Mouse (Mus musculus) hindbrain, embryonic 13.5 days (tissue): Measurements from ENCODE around the gene Mcm3ap. TPM values are rescaled to one million over a fixed set of nuclear protein-coding genes. Genes with fewer than 3 reads are reported as not detected.
A peak's percentile ranks its signal among the peaks of the same experiment; 100 is the strongest.

Experiments
- ATAC-seq: fragments of 200-750 bp; cut with Nextera tagmentation; 2 replicates; pipeline ENCODE4 v1.8.0; 2017; ENCODE audit warnings: moderate TSS enrichment; ENCODE audit not compliant: low FRiP score
- H3K27ac ChIP-seq: fragments of 300-500 bp; sonication (generic); 2 replicates; pipeline ENCODE4 v1.5.1; 2015; ENCODE audit warnings: inconsistent platforms, mild to moderate bottlenecking, moderate library complexity
- H3K27me3 ChIP-seq: fragments of 300-500 bp; sonication (generic); 2 replicates; pipeline ENCODE4 v1.6.1; 2015; ENCODE audit warnings: mild to moderate bottlenecking, inconsistent platforms
- H3K36me3 ChIP-seq: fragments of 300-500 bp; sonication (generic); 2 replicates; pipeline ENCODE4 v1.6.1; 2015; ENCODE audit warnings: mild to moderate bottlenecking, inconsistent platforms
- H3K4me1 ChIP-seq: fragments of 300-500 bp; sonication (generic); replicated peaks from 2 replicates; pipeline ENCODE4 v1.6.1; 2015; ENCODE audit warnings: inconsistent platforms
- H3K4me2 ChIP-seq: fragments of 300-500 bp; sonication (generic); 2 replicates; pipeline ENCODE4 v1.6.1; 2015; ENCODE audit warnings: inconsistent platforms, mild to moderate bottlenecking, moderate library complexity
- H3K4me3 ChIP-seq: fragments of 300-500 bp; sonication (generic); 2 replicates; pipeline ENCODE4 v1.5.1; 2015; ENCODE audit warnings: mild to moderate bottlenecking, inconsistent platforms
- H3K9ac ChIP-seq: fragments of 300-500 bp; sonication (generic); 2 replicates; pipeline ENCODE4 v1.6.1; 2015; ENCODE audit warnings: mild to moderate bottlenecking, inconsistent platforms
- H3K9me3 ChIP-seq: fragments of 300-500 bp; sonication (generic); 2 replicates; pipeline ENCODE4 v1.6.1; 2016; ENCODE audit warnings: inconsistent platforms
- WGBS: fragments of 180-500 bp; shearing (Covaris S2); methylation state at CpG from one replicate; pipeline ENCODE4 v1.1.7; 2015; 5-methylcytosine and 5-hydroxymethylcytosine counted together
- polyA plus RNA-seq: library from polyadenylated mRNA; unstranded; fragments of >200 nt; fragmentation: Nextera tagmentation; extraction: Ambion mirVana; gene quantifications from 2 replicates; pipeline ENCODE4 v1.2.1, GENCODE M21; 2015

Gene Mcm3ap
- polyA plus RNA-seq, 1 experiment from 2014 or later = 70.5 TPM

- WGBS = 91% methylated on average over 11 of the region's 11 CpGs
- Histone ChIP-seq H3K36me3 (peaks cover 92% of the 10 kb centered on the region), H3K4me2 (no peak overlapping the region)
Observed at GRCm38 (mm10) chr10:76504271-76504943, 35.7 kb downstream of the Mcm3ap start.

GRCm38 (mm10) chr10:76505865-76506264 is 37.1 kb downstream of the Mcm3ap start:
- Histone ChIP-seq H3K4me2 (no peak overlapping the region), H3K27ac (no peak overlapping the region), H3K4me3 (no peak overlapping the region), H3K4me1 (no peaks in the 10 kb centered on the region), H3K9ac (no peak overlapping the region), H3K9me3 (no peaks in the 10 kb centered on the region), H3K36me3 (peaks cover 91% of the 10 kb centered on the region), H3K27me3 (no peaks in the 10 kb centered on the region)
- ATAC-seq = no peak
- WGBS = 94% methylated on average over 7 of the region's 7 CpGs

More at GRCm38 (mm10) chr10:76504271-76504943, 35.7 kb downstream of the Mcm3ap start:
- H3K4me1 ChIP-seq = no peaks in the 10 kb centered on the region
- no peaks in the 10 kb centered on the region for H3K27me3 ChIP-seq
- no peak for ATAC-seq
- H3K9ac ChIP-seq = 0 out of 2 replicates have a peak overlapping the region, but pooled peaks have one; percentile 19
- no peak overlapping the region for H3K27ac ChIP-seq
- no peaks in the 10 kb centered on the region for H3K9me3 ChIP-seq
- H3K4me3 ChIP-seq = no peak overlapping the region

DNA sequence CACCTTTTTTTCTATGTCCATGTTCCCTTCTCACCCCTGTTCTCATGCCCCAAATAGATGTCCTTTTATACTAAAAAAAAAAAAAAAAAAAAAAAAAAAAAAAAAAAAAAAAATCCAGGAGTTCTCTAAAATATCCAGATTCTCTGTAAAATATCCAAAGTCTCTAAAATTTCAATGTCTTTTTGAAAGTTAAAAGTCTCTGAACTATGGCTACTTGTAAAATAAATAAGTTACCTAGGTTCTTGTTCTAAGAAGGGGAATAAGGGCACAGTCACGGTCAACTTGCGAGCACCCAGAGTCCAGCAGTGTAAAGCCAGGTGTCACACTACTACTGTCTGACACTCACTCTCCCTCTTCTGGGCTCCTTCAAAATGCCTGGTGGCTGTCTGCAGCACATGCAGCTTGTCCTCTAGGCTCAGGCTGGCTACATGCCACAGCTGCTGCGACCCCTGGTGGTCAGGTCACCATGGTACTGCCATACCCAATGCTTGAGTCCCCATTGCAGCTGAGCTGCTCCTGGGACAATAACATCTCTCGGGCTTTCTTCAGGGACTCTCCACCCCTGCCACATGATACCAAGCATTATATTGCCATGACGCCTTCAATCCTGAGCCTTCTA is 44.3 kb downstream of the Mcm3ap start:
- peak; percentile 63 for ATAC-seq

DNA sequence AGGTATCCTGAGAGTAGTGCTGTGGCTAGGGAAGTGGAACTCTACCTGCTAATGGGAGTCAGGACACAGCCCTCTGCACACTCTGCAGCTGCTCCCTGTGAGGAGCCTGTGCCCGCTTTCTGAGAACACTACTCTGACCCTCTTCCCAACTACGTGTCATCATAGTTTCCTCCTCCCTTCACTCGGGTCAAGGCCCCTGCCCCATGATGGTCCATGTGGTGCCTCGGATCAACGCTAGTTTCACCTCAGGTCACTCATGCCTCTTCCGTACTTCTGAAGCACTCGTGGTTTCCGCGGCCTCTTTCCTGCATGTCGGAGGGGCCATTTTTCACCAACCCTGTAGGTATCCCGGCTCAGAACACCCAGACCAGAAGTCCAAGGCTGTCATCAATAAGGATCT is 62.2 kb downstream of the Mcm3ap start:
- peak overlapping the region; percentile 89 for H3K9ac ChIP-seq
- WGBS = 2% methylated on average over 11 of the region's 11 CpGs
- H3K4me1 ChIP-seq = peaks cover 36% of the 10 kb centered on the region
- no peaks in the 10 kb centered on the region for H3K9me3 ChIP-seq
- H3K36me3 ChIP-seq = peaks cover 22% of the 10 kb centered on the region
- H3K27ac ChIP-seq = peak overlapping the region; percentile 14
- peak overlapping the region; percentile 74 for H3K4me3 ChIP-seq
- peak overlapping the region; percentile 79 for H3K4me2 ChIP-seq
- no peaks in the 10 kb centered on the region for H3K27me3 ChIP-seq
- ATAC-seq = no peak; the same call in 1 of the 2 replicates

More for the DNA sequence above, 44.3 kb downstream of the Mcm3ap start:
- Histone ChIP-seq H3K4me2 (no peak overlapping the region), H3K9me3 (no peaks in the 10 kb centered on the region), H3K9ac (no peak overlapping the region), H3K4me3 (no peak overlapping the region), H3K27me3 (no peaks in the 10 kb centered on the region), H3K27ac (no peak overlapping the region), H3K36me3 (peaks cover 91% of the 10 kb centered on the region), H3K4me1 (no peaks in the 10 kb centered on the region)
- WGBS = 46% methylated on average over 5 of the region's 5 CpGs

DNA sequence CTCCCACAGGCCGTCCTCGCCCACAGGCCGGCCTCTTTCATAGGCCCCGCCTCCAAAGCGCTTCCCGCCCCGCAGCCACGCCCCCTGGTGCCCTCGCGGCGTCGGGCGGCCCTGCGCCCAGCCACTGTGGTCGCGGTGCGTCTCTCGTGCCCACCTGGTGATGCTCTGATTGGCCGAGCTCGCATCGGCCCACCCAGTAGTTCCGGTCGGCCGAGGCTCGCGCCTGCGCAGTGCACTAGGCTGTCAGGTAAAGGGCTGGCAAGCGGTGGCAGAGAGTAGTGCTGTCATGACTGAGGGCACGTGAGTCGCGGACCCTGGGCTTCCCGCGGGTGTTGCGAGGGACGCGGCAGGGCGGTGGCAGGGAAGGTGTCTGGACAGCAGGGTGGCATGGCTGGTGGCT is 62.6 kb downstream of the Mcm3ap start, which contains the start of gene Lss:
Gene Lss, plus strand, starts transcription at position 214 of the 400 bp plus-strand sequence.
- Histone ChIP-seq H3K27ac (peak within 1 kb of the TSS; percentile 86), H3K9me3 (no peaks in the 10 kb centered on the region), H3K4me2 (peak within 1 kb of the TSS; percentile 79), H3K36me3 (peaks cover 27% of the 10 kb centered on the region), H3K27me3 (no peaks in the 10 kb centered on the region), H3K4me3 (peak within 1 kb of the TSS; percentile 74), H3K9ac (peak within 1 kb of the TSS; percentile 89), H3K4me1 (peaks cover 36% of the 10 kb centered on the region)
- WGBS = under 1% methylated on average over 37 of the region's 37 CpGs
- peak; percentile 100 for ATAC-seq

GRCm38 (mm10) chr10:76531828-76532227 is 63.1 kb downstream of the Mcm3ap start:
- ATAC-seq = peak; percentile 46

DNA sequence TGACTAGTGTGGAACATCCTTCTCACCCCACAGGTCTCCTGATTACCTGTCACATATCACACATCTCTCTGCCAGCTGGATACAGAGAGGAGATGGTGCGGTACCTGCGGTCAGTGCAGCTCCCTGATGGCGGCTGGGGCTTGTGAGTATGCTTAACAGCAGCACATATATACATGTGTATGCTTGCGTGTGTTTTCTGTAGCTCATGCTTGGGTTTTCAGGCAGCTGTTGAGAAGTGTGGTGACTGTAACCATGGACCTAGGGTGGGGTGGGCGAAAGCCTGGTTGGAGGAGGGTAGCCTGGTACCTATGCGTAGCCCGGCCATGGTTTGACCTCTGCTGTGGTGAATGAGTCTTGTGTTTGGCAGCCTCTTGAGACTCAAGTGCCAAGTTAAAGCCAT is 66.8 kb downstream of the Mcm3ap start:
- ATAC-seq = no peak
- WGBS = 99% methylated on average over 7 of the region's 7 CpGs

More at GRCm38 (mm10) chr10:76531828-76532227, 63.1 kb downstream of the Mcm3ap start:
- H3K9ac ChIP-seq = peak overlapping the region; percentile 89
- H3K36me3 ChIP-seq = peaks cover 31% of the 10 kb centered on the region
- peak overlapping the region; percentile 74 for H3K4me3 ChIP-seq
- 1% methylated on average over 14 of the region's 14 CpGs for WGBS
- no peaks in the 10 kb centered on the region for H3K9me3 ChIP-seq
- peak overlapping the region; percentile 86 for H3K27ac ChIP-seq
- no peaks in the 10 kb centered on the region for H3K27me3 ChIP-seq
- H3K4me1 ChIP-seq = peaks cover 36% of the 10 kb centered on the region
- peak overlapping the region; percentile 79 for H3K4me2 ChIP-seq

GRCm38 (mm10) chr10:76537619-76538018 is 68.9 kb downstream of the Mcm3ap start:
- H3K4me2 ChIP-seq = no peak overlapping the region
- peaks cover 18% of the 10 kb centered on the region for H3K4me1 ChIP-seq
- ATAC-seq = no peak
- H3K36me3 ChIP-seq = peaks cover 89% of the 10 kb centered on the region
- no peaks in the 10 kb centered on the region for H3K9me3 ChIP-seq
- no peak overlapping the region for H3K27ac ChIP-seq
- no peaks in the 10 kb centered on the region for H3K27me3 ChIP-seq
- H3K4me3 ChIP-seq = no peak overlapping the region
- 85% methylated on average over 9 of the region's 9 CpGs for WGBS
- no peak overlapping the region for H3K9ac ChIP-seq

More for the DNA sequence above, 66.8 kb downstream of the Mcm3ap start:
- Histone ChIP-seq H3K4me2 (no peak overlapping the region), H3K9ac (no peak overlapping the region), H3K4me3 (no peak overlapping the region), H3K27ac (no peak overlapping the region), H3K4me1 (peaks cover 32% of the 10 kb centered on the region), H3K36me3 (peaks cover 68% of the 10 kb centered on the region), H3K27me3 (no peaks in the 10 kb centered on the region), H3K9me3 (no peaks in the 10 kb centered on the region)

DNA sequence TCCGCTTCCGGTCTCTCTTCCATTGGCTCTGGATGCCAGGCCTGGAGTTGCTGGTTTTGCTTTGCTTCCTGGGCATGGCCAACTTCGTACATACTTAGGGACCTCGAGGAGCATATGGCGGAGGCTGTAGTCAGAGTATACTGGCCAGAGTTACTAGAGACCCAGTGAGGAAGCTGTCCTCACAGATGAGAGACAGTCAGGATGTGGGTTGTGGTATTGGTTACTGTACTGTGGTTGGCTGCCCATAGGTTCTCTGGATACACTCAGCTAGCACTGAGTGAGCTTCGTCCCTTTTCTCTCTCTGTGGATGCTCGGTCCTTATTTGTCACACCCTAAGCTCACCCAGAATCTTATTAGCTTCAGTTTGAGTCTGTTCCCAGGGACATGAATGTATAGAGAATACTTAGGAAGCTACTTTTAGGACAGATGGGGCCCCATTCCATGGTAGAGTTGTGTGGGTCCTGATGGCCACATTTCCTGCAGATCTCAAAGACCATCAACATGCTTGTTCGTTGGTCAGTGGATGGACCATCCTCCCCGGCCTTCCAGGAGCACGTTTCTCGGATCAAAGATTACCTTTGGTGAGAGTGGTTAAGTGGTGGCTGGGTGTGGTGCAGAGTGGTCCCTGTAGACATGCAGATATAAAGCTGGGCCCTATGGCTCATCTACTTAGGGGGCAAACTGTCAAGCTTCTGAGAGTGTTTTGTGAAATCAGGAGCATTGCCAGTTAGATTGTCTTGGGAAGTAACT is 72.8 kb downstream of the Mcm3ap start:
- Histone ChIP-seq H3K27me3 (no peaks in the 10 kb centered on the region), H3K27ac (no peak overlapping the region), H3K4me2 (no peak overlapping the region), H3K36me3 (peaks cover 100% of the 10 kb centered on the region), H3K9ac (no peak overlapping the region), H3K9me3 (no peaks in the 10 kb centered on the region), H3K4me3 (no peak overlapping the region), H3K4me1 (no peaks in the 10 kb centered on the region)
- ATAC-seq = no peak
- 95% methylated on average over 11 of the region's 11 CpGs for WGBS

- no peak for ATAC-seq
- WGBS = 94% methylated on average over 10 of the region's 10 CpGs
- Histone ChIP-seq H3K9me3 (no peaks in the 10 kb centered on the region), H3K9ac (no peak overlapping the region), H3K4me3 (no peak overlapping the region), H3K27me3 (no peaks in the 10 kb centered on the region), H3K4me2 (no peak overlapping the region), H3K27ac (no peak overlapping the region), H3K4me1 (no peaks in the 10 kb centered on the region), H3K36me3 (peaks cover 100% of the 10 kb centered on the region)
Observed at GRCm38 (mm10) chr10:76542636-76543375, 74.1 kb downstream of the Mcm3ap start.

GRCm38 (mm10) chr10:76546566-76546965 is 77.8 kb downstream of the Mcm3ap start:
- H3K9ac ChIP-seq = no peak overlapping the region
- H3K4me2 ChIP-seq = no peak overlapping the region
- H3K4me1 ChIP-seq = no peaks in the 10 kb centered on the region
- ATAC-seq = no peak
- H3K27me3 ChIP-seq = no peaks in the 10 kb centered on the region
- H3K36me3 ChIP-seq = peaks cover 100% of the 10 kb centered on the region
- no peaks in the 10 kb centered on the region for H3K9me3 ChIP-seq
- no peak overlapping the region for H3K27ac ChIP-seq
- WGBS = 91% methylated on average over 8 of the region's 8 CpGs
- H3K4me3 ChIP-seq = no peak overlapping the region

DNA sequence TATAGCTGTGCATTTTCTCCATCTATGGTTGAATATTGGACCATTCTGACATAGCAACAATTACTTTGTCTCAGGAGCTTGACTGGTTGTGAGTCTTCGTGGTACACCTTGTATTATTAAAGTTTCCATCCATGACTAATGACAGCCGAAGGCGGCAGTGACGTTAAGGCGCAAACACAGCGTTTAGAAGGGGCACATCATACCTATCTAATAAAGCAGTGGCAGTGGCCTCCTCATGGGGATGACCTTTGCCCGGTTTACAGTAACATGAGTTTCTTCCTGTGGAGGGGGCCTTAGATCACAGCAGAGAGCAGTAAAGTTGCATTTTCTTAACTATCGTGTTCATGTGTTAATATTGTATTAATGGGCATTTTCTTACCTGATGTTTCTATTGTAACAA is 79.5 kb downstream of the Mcm3ap start:
- ATAC-seq = no peak
- Histone ChIP-seq H3K27me3 (no peaks in the 10 kb centered on the region), H3K4me2 (no peak overlapping the region), H3K9ac (no peak overlapping the region), H3K4me1 (no peaks in the 10 kb centered on the region), H3K36me3 (peaks cover 100% of the 10 kb centered on the region), H3K4me3 (no peak overlapping the region), H3K27ac (no peak overlapping the region), H3K9me3 (no peaks in the 10 kb centered on the region)
- WGBS = 93% methylated on average over 8 of the region's 8 CpGs
